Mouse (Mus musculus): Measurements from ENCODE around the gene Cmtm7. TPM values are rescaled to one million over a fixed set of nuclear protein-coding genes. Genes with fewer than 3 reads are reported as not detected.

Cmtm7 gene
- 8.6 and 10.5 TPM in 2 replicates for polyA plus RNA-seq (2012; rRNA removed)

GRCm38 (mm10) chr9:114781526-114782212 is at the start of gene Cmtm7:
TSS of gene Cmtm7 (minus strand) at chr9:114781856.

GRCm38 (mm10) chr9:114731011-114731755 is 50.5 kb downstream of the Cmtm7 start, which contains the start of gene Cmtm6:
TSS of gene Cmtm6 (plus strand) at chr9:114731116.

Other genes with a start within 250 kb of the Cmtm7 start
- 0.08 TPM in 2 replicates for gene Trim71, start 217.5 kb downstream of the Cmtm7 start, polyA plus RNA-seq (2012; rRNA removed)
- 70.1 and 70.4 TPM in 2 replicates for gene Cnot10, start 141.7 kb downstream of the Cmtm7 start, polyA plus RNA-seq (2012; rRNA removed)
- 85.1 and 88.4 TPM in 2 replicates for gene Dync1li1, start 93.1 kb downstream of the Cmtm7 start, polyA plus RNA-seq (2012; rRNA removed)
- 14.5 and 14.8 TPM in 2 replicates for gene Cmtm6, start 50.7 kb downstream of the Cmtm7 start, polyA plus RNA-seq (2012; rRNA removed)
- gene Cmtm8, start 62.3 kb upstream of the Cmtm7 start, polyA plus RNA-seq (2012; rRNA removed) = 4.6 TPM in 2 replicates
- gene Gpd1l, start 152.1 kb upstream of the Cmtm7 start, polyA plus RNA-seq (2012; rRNA removed) = 50.9 and 53.1 TPM in 2 replicates
- 8.6 and 9.1 TPM in 2 replicates for gene Osbpl10, start 196.7 kb upstream of the Cmtm7 start, polyA plus RNA-seq (2012; rRNA removed)
- gene Rps27rt, start 200.9 kb upstream of the Cmtm7 start, polyA plus RNA-seq (2012; rRNA removed) = 33.2 and 44.7 TPM in 2 replicates

Data from central nervous system, embryonic 18 days (tissue).